Mouse (Mus musculus): ENCODE measurements around the gene Sptbn1.
"Not testable (repeated sequence)": the region's sequence is repeated elsewhere in the genome, so short reads cannot be mapped to it uniquely, and the experiment has no call there.

Sptbn1 gene

DNA sequence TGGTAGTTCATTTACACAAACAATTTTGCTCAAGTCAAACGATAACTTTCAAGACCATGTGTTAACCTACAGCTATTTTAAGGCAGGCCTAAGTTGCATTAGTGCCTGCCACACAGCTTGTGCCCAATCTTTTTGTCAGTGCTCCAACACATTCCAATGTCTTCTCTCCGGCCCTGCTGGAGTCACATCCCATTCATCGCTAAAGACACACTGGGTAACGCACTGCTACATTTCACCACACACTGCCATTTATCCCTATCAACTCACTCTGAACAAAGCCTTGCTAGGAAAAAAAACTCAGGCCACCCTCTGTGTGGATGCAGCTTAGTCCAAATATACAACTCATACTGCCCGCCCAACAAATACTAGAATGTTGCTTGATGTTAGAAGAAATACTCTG lies 11.5 kb downstream of the Sptbn1 start:
- DNase-seq (ENCODE audit: low spot score in 2 of 2) = no peak

GRCm38 (mm10) chr11:30255211-30255610 lies 12.8 kb downstream of the Sptbn1 start:
- DNase-seq (ENCODE audit: low spot score in 2 of 2) = not testable (repeated sequence)

DNA sequence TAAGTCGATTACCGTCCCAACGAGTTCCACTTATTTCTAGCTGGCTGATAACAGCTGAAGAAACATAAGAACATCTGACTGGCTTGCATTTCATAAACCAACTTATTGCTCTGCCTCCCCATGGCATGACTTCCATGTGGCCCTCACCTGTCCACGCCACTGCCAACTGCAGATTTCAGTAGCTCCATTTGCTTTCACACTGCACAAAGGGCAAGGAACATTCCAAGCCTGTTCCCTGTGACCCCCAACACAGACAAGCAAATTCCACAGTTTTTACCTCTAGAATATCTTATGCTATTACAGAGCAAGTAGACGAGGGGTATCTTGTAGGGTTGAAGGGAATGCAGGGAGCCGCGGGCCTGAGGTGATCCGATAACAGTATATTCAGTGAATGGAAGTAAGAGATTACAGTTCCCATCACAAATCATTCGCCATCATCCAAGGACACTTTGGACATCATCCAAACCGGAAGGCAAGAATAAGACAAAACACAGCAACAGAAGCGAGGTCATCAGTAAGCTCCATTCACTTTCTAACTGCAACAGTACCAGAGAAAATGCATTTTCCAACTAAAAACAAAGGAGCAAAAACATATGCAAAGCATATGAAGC lies 16.6 kb downstream of the Sptbn1 start:
- no peak for DNase-seq (ENCODE audit: low spot score in 2 of 2)

DNA sequence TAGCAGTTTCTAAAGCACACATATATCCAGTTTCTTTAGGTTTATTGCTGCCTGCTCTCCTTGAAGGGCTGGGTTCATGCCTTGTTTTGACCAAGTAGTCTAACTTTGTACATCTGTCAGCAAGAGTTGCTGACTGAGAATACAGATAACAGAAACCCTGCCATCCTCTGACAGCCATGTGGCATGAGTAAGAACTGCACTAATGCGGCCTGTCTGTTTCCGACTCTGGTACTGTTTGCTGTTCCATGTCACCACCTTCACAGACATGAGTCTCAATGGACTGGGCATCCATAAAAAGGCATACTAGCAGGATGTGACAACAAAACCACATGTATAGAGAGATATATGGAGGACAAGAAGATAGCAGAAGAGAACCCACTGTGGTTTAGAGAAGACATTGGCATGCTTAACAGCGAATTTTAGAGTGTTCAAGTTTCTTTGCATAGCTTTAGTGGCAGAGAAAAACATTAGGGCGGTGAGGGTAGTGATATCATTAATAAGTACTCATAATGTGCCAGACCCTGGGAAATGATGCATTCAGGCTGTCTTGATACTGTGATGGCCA lies 18.4 kb downstream of the Sptbn1 start:
- no peak for DNase-seq (ENCODE audit: low spot score in 2 of 2)

GRCm38 (mm10) chr11:30247106-30247505 lies 20.9 kb downstream of the Sptbn1 start:
- no peak for DNase-seq (ENCODE audit: low spot score in 2 of 2)

DNA sequence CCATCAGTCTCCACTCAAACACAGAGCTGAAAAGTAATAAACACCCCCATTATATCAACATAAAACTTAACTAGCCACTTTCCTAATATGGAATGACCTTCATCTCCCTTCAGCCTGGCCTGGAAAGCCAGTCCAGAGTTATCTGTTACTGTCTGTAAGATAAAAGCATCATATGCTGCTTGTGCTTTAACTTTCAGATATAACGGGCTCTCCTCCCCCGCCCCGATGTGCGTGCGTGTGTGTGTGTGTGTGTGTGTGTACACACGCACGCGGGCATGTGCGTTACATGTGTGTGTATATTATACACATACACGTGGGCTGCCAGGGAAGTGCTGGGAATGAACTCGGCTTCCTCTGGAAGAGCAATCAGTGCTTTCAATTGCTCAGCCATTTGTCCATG lies 21.8 kb downstream of the Sptbn1 start:
- DNase-seq (ENCODE audit: low spot score in 2 of 2) = no peak

DNA sequence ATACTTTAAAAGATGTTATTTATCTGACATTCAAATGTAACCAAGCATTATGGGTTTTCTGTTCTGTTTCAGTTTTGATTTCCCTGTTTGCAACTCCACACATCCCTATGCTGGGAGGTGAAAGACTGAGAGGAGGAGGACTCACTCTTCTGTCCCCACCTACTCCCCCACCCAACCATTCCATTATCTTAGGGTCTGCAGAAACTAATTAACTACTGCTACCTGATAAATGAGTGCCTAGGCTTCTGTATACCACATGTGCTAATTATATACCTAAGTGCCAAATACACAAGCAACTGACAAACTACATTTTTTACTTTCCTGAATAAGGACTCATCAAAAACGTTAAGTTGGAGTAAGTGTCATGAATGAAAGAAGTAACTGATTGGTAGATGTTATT lies 23.8 kb downstream of the Sptbn1 start:
- no peak for DNase-seq (ENCODE audit: low spot score in 2 of 2)

- peak; percentile 70 to 83 for DNase-seq (ENCODE audit: low spot score in 2 of 2)
Measured at GRCm38 (mm10) chr11:30243591-30243990, 24.4 kb downstream of the Sptbn1 start.

GRCm38 (mm10) chr11:30240861-30241260 lies 27.1 kb downstream of the Sptbn1 start:
- DNase-seq (ENCODE audit: low spot score in 2 of 2) = no peak

GRCm38 (mm10) chr11:30237960-30238359 lies 30.0 kb downstream of the Sptbn1 start:
- no peak for DNase-seq (ENCODE audit: low spot score in 2 of 2)

DNA sequence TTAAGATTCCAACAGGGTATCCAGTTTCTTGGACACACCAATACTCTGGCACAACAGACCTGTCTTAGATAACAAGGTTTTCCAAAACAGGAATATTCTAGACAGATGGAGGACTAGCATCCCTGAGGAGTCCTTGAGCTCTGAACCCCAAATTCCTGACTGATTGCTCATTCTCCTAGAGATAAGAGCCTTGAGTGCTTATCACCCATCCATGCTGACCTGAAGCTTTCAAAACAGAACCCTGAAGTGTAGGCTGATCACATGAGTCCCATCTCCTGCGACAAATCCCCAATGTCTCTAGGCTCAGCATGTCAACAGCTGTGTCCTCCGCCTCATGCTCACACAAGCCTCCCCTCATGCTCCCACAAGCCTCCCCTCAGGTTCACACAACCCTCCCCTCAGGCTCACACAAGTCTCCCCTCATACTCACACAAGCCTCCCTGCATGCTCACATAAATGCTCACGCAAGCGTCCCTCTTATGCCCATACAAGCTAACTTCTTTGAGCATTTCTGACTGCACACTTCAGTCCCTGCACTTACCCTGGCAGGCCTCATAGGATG lies 31.2 kb downstream of the Sptbn1 start:
- DNase-seq (ENCODE audit: low spot score in 2 of 2) = no peak

DNA sequence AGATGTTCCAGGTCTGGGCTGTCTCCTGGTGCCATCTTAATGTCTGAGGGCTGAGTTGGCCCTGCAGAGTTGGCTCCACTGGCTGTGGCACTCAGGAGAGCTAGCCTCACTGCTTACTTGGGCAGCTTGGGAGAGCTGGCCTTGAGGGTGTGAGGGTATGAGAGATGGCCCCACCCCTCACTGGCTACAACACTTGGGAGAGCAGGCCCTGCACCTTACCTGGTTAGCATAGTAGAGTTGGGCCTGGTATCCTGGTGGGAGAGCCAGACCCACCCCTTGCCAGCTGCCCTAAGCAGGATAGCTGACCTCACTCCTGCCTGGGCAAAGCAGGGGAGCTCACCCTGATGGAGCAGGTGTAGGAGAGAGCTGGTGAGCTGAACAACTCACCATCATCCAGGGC lies 32.3 kb downstream of the Sptbn1 start:
- no peak for DNase-seq (ENCODE audit: low spot score in 2 of 2)

- no peak for DNase-seq (ENCODE audit: low spot score in 2 of 2)
Measured at GRCm38 (mm10) chr11:30235218-30235617, 32.8 kb downstream of the Sptbn1 start.

- no peak for DNase-seq (ENCODE audit: low spot score in 2 of 2)
Measured at GRCm38 (mm10) chr11:30233946-30234345, 34.0 kb downstream of the Sptbn1 start.

- DNase-seq (ENCODE audit: low spot score in 2 of 2) = peak; percentile 48 to 58
Measured at GRCm38 (mm10) chr11:30232082-30232481, 35.9 kb downstream of the Sptbn1 start.

- no peak for DNase-seq (ENCODE audit: low spot score in 2 of 2)
Measured at GRCm38 (mm10) chr11:30231336-30231735, 36.6 kb downstream of the Sptbn1 start.

- no peak for DNase-seq (ENCODE audit: low spot score in 2 of 2)
Measured at GRCm38 (mm10) chr11:30230330-30230771, 37.6 kb downstream of the Sptbn1 start.

DNA sequence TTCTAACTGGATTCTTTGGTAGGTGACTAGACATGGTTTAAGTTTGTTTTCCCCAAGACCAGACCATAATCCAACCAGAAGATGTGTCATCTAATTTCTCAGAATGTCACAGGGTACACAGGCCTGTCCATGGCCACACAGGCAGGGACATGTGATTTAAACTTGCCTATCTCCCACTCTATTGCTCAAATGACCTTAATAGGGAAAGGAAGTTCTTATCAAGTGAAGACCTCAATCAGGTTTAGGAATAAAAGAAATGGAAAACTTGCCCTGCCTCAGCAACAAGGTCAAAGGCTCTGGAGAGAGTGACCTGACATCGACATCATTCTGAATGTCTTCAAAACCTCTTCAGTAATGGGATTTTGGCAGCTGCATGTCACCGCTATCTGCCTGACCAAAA lies 41.2 kb downstream of the Sptbn1 start:
- DNase-seq (ENCODE audit: low spot score in 2 of 2) = no peak

DNA sequence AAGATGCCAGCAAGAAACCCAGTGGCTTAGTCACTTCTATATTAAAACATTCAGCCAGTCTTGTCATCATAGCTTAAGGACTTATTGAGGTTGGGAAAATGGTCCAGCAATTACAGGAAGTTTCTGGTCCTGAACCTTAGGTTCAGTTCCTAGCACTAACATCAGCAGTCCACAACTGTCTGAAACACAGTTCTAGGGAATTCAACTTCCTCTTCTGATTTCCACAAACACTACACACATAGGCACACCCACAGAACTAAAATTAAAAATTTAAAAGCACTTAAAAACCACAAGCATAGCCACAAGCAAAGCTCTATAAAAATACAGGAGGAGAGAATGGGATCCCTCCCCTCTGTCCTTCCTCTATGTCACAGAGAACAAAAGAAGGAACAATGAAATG lies 43.4 kb downstream of the Sptbn1 start:
- DNase-seq (ENCODE audit: low spot score in 2 of 2) = no peak

DNA sequence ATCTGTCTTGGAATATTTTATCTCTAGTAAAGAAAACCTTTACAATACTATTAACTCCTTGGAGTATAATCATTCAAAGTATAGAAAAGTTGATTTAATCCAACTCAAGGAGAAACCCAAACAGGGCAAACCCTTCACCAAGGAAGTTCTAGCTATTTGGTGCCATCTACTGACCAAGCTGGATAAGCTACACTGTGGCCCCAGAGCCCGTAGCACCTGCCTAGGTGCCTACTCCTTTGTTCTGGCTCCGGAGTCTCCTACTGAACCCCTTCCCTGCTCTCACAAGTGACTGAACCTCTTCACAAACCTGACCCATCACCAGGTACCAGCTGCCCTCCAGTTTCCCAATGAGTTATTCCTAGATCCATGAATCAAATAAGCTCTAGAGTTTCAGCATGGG lies 45.3 kb downstream of the Sptbn1 start:
- DNase-seq (ENCODE audit: low spot score in 2 of 2) = no peak

- no peak for DNase-seq (ENCODE audit: low spot score in 2 of 2)
Measured at GRCm38 (mm10) chr11:30221043-30221442, 46.9 kb downstream of the Sptbn1 start.

DNA sequence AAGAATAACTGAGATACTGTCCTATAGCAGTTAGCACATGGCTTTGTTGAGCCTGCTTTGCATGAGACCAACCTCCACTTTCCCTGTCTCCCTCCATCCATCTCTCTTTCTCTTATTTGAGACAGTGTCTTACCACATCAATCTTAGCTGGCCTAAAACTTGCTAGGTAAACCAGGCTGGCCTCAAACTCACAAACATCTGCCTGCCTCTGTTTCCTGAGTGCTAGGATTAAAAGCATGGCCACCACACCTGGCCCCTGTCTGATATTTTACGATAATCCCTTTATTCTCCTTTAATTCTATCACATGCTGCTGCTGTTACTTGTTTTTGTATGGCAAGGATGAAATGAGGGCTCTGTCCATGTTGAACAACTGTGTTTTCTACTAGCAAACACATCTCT lies 49.6 kb downstream of the Sptbn1 start:
- DNase-seq (ENCODE audit: low spot score in 2 of 2) = no peak

GRCm38 (mm10) chr11:30217496-30217895 lies 50.5 kb downstream of the Sptbn1 start:
- no peak for DNase-seq (ENCODE audit: low spot score in 2 of 2)
